Mouse (Mus musculus): Measurements from ENCODE around the gene Trip4.

- TF ChIP-seq MAFK (IDR thresholded peaks at IDR 0.05; ENCODE audit: insufficient read depth, low read depth, low read length): no peak
- TF ChIP-seq CHD2 (IDR thresholded peaks at IDR 0.05; ENCODE audit: low read depth, low read length): no peak
Observed at GRCm38 (mm10) chr9:65793086-65793485, 115.5 kb downstream of the Trip4 start.

Measured in ES-E14 (cell line).